Mouse (Mus musculus): ENCODE measurements at regions not wholly inside any gene's neighbourhood (a gene's known extent, or its start where the extent isn't known, plus 50 kb on each side); places are given as distances from the start of the nearest gene placed in this dataset.
A peak's percentile ranks its signal among the peaks of the same experiment; 100 is the strongest.

DNA sequence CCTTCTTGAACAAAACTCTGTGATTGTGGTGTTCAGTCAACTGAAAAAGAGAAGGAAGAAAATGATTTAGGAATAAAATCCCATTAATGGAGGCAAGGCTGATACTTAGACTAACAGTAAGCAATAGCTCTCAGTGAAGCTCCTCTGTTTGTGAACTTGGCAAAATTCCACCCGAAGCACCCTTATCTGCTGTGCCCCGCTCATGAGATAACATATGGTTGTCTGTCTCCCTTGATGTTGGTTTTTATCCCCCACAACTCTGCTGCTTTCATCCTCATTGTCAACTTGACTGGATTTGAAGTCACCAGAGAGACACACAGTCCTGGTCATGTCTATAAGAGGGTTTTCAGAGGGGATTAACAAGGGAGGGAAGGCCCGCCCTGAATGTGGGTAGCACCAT lies 646.1 kb downstream of the Sox6 start:
- Histone ChIP-seq H3K36me3 (ENCODE audit: control insufficient read depth, insufficient read depth) (no peaks in the 10 kb centered on the region), H3K4me2 (ENCODE audit: low read length) (no peak overlapping the region), H3K9ac (replicated peaks; ENCODE audit: low read depth, low read length) (no peak overlapping the region), H3K4me1 (replicated peaks; ENCODE audit: control insufficient read depth, insufficient read depth, low read length) (no peaks in the 10 kb centered on the region), H3K9me3 (ENCODE audit: control insufficient read depth, low read length) (no peaks in the 10 kb centered on the region), H3K27me3 (replicated peaks; ENCODE audit: control insufficient read depth, insufficient read depth, low read length) (no peaks in the 10 kb centered on the region), H3K4me3 (replicated peaks; ENCODE audit: low read length) (no peak overlapping the region), H3K27ac (ENCODE audit: low read length) (no peak overlapping the region)
- 82% methylated on average over 3 of the region's 3 CpGs for WGBS
- ATAC-seq, result no peak

DNA sequence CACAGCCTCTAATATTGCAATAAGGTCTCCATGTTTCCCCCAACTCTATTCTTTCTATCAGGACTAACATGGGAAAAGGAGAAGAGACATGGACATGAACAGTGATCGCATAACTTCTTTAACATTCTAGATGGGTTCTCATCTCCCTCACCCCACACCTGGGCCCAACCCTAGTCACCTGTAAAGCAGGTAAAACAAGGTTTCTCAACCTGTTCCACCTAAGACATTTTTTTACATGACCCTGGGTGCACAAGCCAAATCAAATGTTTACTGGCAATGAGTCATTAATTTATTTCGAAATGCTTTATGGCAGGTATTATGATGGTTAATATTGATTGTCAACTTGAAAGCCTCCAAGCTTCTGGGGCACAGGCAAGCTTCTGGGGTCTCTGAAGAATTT lies 640.4 kb downstream of the Sox6 start:
- no peaks in the 10 kb centered on the region for H3K4me1 ChIP-seq (replicated peaks; ENCODE audit: control insufficient read depth, insufficient read depth, low read length)
- no peaks in the 10 kb centered on the region for H3K27me3 ChIP-seq (replicated peaks; ENCODE audit: control insufficient read depth, insufficient read depth, low read length)
- H3K9ac ChIP-seq (replicated peaks; ENCODE audit: low read depth, low read length), result no peak overlapping the region
- 96% methylated on average over 2 of the region's 2 CpGs for WGBS
- H3K27ac ChIP-seq (ENCODE audit: low read length), result no peak overlapping the region
- no peak for ATAC-seq
- no peaks in the 10 kb centered on the region for H3K9me3 ChIP-seq (ENCODE audit: control insufficient read depth, low read length)
- no peak overlapping the region for H3K4me3 ChIP-seq (replicated peaks; ENCODE audit: low read length)
- H3K36me3 ChIP-seq (ENCODE audit: control insufficient read depth, insufficient read depth), result no peaks in the 10 kb centered on the region
- H3K4me2 ChIP-seq (ENCODE audit: low read length), result no peak overlapping the region

DNA sequence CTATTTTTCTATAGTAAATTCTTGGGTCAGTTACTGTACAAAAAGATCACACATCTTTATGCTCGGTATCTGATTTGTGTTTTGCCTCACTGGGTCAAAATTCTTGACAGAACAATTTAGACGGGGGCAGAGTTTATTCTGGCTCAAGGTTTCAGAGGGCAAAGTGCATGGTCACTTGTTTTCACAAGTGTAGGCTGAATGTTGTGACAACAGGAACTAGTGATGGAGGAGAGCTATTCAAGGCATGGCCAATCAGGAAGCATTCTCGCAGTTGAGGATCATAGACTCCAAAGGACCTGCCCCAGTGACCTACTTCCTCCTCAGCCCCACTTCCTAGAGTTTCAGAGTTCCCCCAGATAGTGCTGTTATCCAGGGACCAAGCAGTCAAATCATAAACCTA lies 639.1 kb downstream of the Sox6 start:
- 81% methylated on average over 3 of the region's 3 CpGs for WGBS
- H3K9ac ChIP-seq (replicated peaks; ENCODE audit: low read depth, low read length), result no peak overlapping the region
- ATAC-seq, result no peak
- H3K9me3 ChIP-seq (ENCODE audit: control insufficient read depth, low read length), result no peaks in the 10 kb centered on the region
- no peak overlapping the region for H3K4me2 ChIP-seq (ENCODE audit: low read length)
- no peak overlapping the region for H3K27ac ChIP-seq (ENCODE audit: low read length)
- no peaks in the 10 kb centered on the region for H3K4me1 ChIP-seq (replicated peaks; ENCODE audit: control insufficient read depth, insufficient read depth, low read length)
- no peaks in the 10 kb centered on the region for H3K27me3 ChIP-seq (replicated peaks; ENCODE audit: control insufficient read depth, insufficient read depth, low read length)
- no peaks in the 10 kb centered on the region for H3K36me3 ChIP-seq (ENCODE audit: control insufficient read depth, insufficient read depth)
- H3K4me3 ChIP-seq (replicated peaks; ENCODE audit: low read length), result no peak overlapping the region

DNA sequence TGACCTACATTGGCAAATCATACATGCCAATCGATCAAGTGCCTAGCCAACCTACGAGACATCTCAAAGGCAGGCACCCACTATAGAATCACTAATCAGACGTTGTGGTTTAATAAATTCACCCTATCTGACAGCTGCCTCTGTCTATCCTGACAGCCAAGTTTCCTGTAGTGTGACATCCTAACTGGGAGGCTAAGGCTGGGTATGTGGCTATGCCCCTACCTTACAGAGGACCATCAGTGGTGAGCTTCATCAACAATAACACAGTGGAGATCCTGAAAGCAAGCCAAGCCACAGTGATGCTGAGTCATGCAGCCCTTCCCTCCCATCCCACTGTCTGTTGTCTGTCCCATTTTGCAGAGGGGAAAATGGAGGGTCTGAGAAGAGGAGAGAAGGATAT lies 630.7 kb downstream of the Sox6 start:
- H3K4me3 ChIP-seq (replicated peaks; ENCODE audit: low read length), result no peak overlapping the region
- no peaks in the 10 kb centered on the region for H3K36me3 ChIP-seq (ENCODE audit: control insufficient read depth, insufficient read depth)
- no peaks in the 10 kb centered on the region for H3K9me3 ChIP-seq (ENCODE audit: control insufficient read depth, low read length)
- H3K27me3 ChIP-seq (replicated peaks; ENCODE audit: control insufficient read depth, insufficient read depth, low read length), result no peaks in the 10 kb centered on the region; the same call in 1 of the 2 replicates
- WGBS, result 81% methylated on average over 3 of the region's 3 CpGs
- H3K4me2 ChIP-seq (ENCODE audit: low read length), result no peak overlapping the region
- H3K9ac ChIP-seq (replicated peaks; ENCODE audit: low read depth, low read length), result no peak overlapping the region
- peaks cover 14% of the 10 kb centered on the region for H3K4me1 ChIP-seq (replicated peaks; ENCODE audit: control insufficient read depth, insufficient read depth, low read length)
- no peak for ATAC-seq
- H3K27ac ChIP-seq (ENCODE audit: low read length), result no peak overlapping the region

DNA sequence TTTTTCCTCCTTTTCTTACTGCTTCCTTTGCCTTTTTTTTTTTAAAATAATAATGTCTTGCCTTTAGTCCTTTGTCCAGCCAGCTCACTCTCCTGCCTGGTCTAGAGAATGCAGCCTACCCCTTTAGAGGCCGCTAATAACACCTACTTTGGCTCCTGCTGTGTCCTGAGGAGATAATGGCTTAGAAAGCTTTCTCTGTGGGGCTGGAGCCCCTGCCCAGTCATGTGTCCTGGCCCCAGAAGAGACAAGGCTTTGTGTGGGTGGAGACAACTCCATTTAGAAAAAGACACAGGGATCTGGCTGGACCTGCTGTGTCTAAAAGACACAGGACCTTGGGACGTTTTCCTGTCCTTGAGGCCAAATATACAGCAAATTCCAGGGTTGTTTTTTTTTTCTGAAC lies 629.7 kb downstream of the Sox6 start:
- no peak for ATAC-seq
- 18% methylated on average over 2 of the region's 2 CpGs for WGBS
- Histone ChIP-seq H3K27ac (ENCODE audit: low read length) (no peak overlapping the region), H3K9ac (replicated peaks; ENCODE audit: low read depth, low read length) (no peak overlapping the region), H3K36me3 (ENCODE audit: control insufficient read depth, insufficient read depth) (no peaks in the 10 kb centered on the region), H3K4me2 (ENCODE audit: low read length) (no peak overlapping the region), H3K27me3 (replicated peaks; ENCODE audit: control insufficient read depth, insufficient read depth, low read length) (no peaks in the 10 kb centered on the region; the same call in 1 of the 2 replicates), H3K9me3 (ENCODE audit: control insufficient read depth, low read length) (no peaks in the 10 kb centered on the region), H3K4me3 (replicated peaks; ENCODE audit: low read length) (no peak overlapping the region), H3K4me1 (replicated peaks; ENCODE audit: control insufficient read depth, insufficient read depth, low read length) (peaks cover 14% of the 10 kb centered on the region)

DNA sequence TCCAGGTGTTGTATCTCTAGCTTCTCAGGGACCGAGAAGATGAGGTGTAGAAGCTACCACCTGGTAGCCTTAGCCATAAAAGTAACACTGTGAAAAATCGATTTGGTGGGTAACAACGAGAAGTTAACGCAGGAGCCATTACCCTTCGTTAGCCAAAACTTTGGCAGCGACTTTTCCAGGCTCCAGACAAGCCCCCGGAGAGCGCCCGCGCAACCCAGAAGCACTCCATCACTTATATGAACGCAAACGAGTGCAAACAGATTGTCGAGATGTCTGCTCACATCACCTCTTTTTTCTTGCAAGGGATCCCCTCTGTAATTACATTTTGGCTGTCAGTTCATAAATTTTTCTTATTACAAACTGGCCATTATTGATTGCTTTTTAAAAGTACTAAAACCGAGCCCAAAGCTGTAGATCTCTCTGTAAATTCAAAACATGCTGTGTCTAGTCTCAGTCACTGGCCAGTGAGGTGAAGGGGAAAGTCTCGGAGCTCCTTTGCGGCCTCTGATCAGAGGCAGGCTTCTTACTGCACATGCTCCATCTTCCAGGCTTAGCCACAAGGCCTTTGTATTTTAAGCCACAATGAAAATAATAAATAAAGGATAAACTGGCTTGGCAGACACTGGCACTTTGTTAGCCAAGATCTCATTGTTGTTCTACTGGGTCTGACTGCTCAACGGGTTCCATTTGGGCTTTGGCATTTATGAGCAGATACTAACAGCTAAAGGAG lies 627.9 kb downstream of the Sox6 start:
- Histone ChIP-seq H3K36me3 (ENCODE audit: control insufficient read depth, insufficient read depth) (no peaks in the 10 kb centered on the region), H3K27me3 (replicated peaks; ENCODE audit: control insufficient read depth, insufficient read depth, low read length) (no peaks in the 10 kb centered on the region; the same call in 1 of the 2 replicates), H3K9me3 (ENCODE audit: control insufficient read depth, low read length) (no peaks in the 10 kb centered on the region), H3K4me1 (replicated peaks; ENCODE audit: control insufficient read depth, insufficient read depth, low read length) (peaks cover 15% of the 10 kb centered on the region), H3K9ac (replicated peaks; ENCODE audit: low read depth, low read length) (no peak overlapping the region), H3K4me3 (replicated peaks; ENCODE audit: low read length) (no peak overlapping the region), H3K4me2 (ENCODE audit: low read length) (no peak overlapping the region), H3K27ac (ENCODE audit: low read length) (no peak overlapping the region)
- no peak for ATAC-seq
- WGBS, result 49% methylated on average over 17 of the region's 17 CpGs

DNA sequence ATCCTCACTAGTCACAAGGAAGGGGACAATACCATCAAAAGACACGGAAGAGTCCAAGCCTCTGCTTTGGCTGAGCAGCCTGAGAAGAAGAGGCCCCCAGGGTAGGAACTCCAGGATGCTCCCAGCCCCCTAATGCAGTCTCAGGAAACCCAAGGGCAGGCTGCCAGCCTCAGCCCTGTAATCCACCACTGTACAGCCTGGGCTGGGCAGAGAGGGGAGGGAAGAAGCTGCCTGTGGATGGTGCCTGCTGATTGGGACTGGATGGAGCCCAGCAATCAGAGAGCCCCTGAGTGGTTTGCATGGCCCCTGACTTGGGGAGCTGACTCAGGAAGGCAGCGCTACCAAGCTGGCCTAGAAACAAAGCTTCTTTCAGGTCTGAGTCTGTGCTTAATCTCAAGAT lies 627.1 kb downstream of the Sox6 start:
- H3K4me3 ChIP-seq (replicated peaks; ENCODE audit: low read length), result no peak overlapping the region
- ATAC-seq, result peak; percentile 89
- WGBS, result 29% methylated on average over 2 of the region's 2 CpGs
- H3K4me1 ChIP-seq (replicated peaks; ENCODE audit: control insufficient read depth, insufficient read depth, low read length), result peaks cover 13% of the 10 kb centered on the region
- no peak overlapping the region for H3K27ac ChIP-seq (ENCODE audit: low read length)
- no peaks in the 10 kb centered on the region for H3K36me3 ChIP-seq (ENCODE audit: control insufficient read depth, insufficient read depth)
- no peaks in the 10 kb centered on the region; the same call in 1 of the 2 replicates for H3K27me3 ChIP-seq (replicated peaks; ENCODE audit: control insufficient read depth, insufficient read depth, low read length)
- H3K9me3 ChIP-seq (ENCODE audit: control insufficient read depth, low read length), result no peaks in the 10 kb centered on the region
- no peak overlapping the region for H3K4me2 ChIP-seq (ENCODE audit: low read length)
- no peak overlapping the region for H3K9ac ChIP-seq (replicated peaks; ENCODE audit: low read depth, low read length)

DNA sequence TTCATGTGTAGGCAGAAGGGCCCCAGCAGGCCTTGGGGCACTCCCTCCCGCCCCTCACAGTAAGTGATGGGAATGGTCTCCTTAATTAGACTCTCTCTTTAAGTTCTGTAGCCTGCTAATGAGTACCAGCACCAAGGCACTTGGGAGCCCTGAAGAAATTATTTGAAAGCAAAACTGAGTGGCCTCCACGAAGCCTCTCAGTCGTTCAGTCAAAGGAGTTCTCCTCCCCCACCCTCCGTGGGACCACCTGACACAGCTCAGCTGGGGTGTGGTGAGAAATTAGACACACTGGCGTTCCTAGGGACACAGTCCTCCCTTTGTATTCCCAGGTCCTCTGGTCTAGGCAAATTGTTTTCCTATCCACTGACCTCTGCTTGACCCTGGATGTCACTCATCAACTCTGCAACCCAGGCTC lies 623.4 kb downstream of the Sox6 start:
- H3K4me3 ChIP-seq (replicated peaks; ENCODE audit: low read length), result no peak overlapping the region
- no peaks in the 10 kb centered on the region for H3K27me3 ChIP-seq (replicated peaks; ENCODE audit: control insufficient read depth, insufficient read depth, low read length)
- H3K4me1 ChIP-seq (replicated peaks; ENCODE audit: control insufficient read depth, insufficient read depth, low read length), result peaks cover 13% of the 10 kb centered on the region
- H3K9ac ChIP-seq (replicated peaks; ENCODE audit: low read depth, low read length), result no peak overlapping the region
- no peak overlapping the region for H3K27ac ChIP-seq (ENCODE audit: low read length)
- 4% methylated on average over 5 of the region's 5 CpGs for WGBS
- H3K9me3 ChIP-seq (ENCODE audit: control insufficient read depth, low read length), result no peaks in the 10 kb centered on the region
- no peak overlapping the region for H3K4me2 ChIP-seq (ENCODE audit: low read length)
- no peak for ATAC-seq
- no peaks in the 10 kb centered on the region for H3K36me3 ChIP-seq (ENCODE audit: control insufficient read depth, insufficient read depth)

All from forebrain, embryonic 16.5 days (tissue).